Mouse (Mus musculus): ENCODE results near the gene Klhl9.
A peak's percentile ranks its signal among the peaks of the same experiment; 100 is the strongest.

DNA sequence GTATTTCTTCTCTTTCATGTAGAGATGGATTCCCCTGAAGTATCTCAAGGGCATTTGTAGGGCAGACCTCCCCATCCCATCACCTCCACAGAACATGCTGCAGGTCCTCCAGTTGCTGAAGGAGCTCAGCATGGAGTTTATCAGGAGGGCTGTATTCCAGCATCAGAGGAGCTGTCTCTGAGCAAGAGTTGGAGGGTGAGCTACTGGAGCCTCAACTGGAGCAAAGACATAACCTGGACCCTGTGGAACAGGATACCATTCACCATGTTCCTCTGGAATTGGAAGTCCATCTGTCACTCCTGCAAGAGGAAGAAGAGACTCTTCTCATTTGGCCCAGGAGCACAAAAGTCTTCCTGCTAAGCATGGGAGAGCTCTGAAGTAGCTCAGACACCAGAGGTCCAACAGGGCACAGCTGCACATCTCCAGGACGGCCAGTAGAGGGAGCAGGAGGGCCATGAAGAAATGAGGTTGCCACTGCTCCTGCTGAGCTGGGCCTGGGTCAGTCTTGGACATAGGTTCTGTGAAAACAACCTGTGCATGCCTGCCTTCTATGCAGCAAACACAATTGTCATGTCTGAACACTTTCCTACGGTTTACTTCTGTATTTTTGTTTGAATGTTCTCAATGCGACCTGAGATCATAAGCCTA, 25.9 kb downstream of the Klhl9 start:
- TF ChIP-seq POLR2A (IDR thresholded peaks at IDR 0.05; ENCODE audit: low read depth, low read length), result no peak
- TF ChIP-seq CTCF (IDR thresholded peaks at IDR 0.05; ENCODE audit: extremely low read depth, insufficient read depth, insufficient read length, insufficient replicate concordance), result peak; percentile 99
